Mouse (Mus musculus): ENCODE data around the gene Tmem151b.

- TF ChIP-seq GATA1 (IDR thresholded peaks at IDR 0.05; ENCODE audit: low read length) (no peak), TAL1 (IDR thresholded peaks at IDR 0.05; ENCODE audit: low read length) (no peak)
These were observed 40.4 kb upstream of the Tmem151b start for GRCm38 (mm10) chr17:45589844-45590243.

All from erythroblast, embryonic 14.5 days (primary cell).